Mouse (Mus musculus): Measurements from ENCODE around the gene Ap2a1.

- TF ChIP-seq CTCF (IDR thresholded peaks at IDR 0.05; ENCODE audit: borderline replicate concordance, insufficient read depth, low read depth, low read length) (no peak), POLR2A (IDR thresholded peaks at IDR 0.05; ENCODE audit: borderline replicate concordance, insufficient read depth, low read length) (no peak)
Observed at GRCm38 (mm10) chr7:44868465-44868864, 60.8 kb downstream of the Ap2a1 start.
